Mouse (Mus musculus): ENCODE data around the gene Rad51b.

Gene Rad51b

DNA sequence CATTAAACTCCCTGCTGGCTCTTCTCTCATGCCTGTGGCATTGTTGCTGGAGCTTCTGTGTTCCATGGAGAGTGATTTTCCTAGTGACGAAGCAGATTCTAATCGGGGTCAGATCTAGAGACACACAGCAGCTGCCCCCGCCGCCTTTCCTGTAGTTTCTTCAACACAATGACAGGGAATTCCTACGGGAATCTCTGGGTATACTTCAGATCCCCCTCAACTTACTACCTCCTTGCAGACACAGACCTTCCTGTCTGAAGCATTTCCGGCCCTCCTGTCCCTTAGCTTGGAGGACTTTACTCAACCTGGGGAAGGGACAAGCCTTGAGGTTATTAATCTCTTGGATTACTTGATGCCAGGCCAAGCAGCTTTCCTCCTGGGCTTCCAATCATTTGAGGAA lies 499.2 kb downstream of the Rad51b start:
- DNase-seq (ENCODE audit: extremely low read depth, low read depth) = no peak

DNA sequence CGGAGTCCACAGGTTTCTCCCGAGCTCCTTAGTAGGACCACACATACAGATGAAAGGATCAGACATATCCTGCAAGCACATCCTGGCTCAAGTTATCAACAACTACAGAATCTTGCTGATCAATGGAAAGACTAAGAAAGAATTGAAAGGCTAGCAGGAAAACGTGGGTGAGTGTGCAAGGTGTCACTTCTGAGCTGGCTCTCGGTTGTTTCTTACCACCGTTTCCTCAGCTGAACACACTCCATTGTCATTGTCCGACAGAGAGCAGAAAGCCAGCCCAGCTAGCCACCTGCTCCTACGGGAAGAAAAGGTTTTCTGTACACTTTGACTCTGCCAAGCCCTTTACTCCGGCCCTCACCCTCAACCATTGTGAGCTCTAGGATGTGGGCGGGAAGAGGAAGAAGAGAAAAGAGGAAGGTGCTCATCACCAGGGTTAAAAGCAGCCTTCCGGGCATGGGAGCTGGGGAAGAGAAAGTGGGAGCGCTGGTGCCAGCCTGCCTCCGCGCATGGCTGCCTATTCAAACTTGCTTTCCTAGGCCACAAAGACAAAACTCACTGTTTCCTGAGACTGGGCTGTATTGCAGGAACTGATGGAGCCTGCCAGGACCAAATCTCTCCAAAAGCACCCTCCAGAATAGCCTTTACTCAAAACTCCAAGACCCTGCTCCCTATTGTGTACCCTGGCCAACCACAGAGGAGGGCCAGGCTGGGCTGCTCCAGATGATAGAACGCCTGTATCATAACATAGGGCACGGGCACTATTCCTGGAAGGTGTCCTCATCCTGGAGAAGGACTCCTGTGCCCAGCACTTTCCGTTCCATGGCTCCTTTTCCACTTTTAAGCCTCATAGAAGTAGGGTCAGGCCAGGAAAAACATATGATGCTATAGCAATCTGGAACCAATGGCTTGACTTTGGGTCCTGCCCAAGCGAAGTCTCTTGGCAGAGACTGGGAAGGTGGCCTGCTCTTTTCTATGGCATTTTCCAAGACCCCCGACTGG lies 500.0 kb downstream of the Rad51b start:
- DNase-seq (ENCODE audit: extremely low read depth, low read depth) = no peak

DNA sequence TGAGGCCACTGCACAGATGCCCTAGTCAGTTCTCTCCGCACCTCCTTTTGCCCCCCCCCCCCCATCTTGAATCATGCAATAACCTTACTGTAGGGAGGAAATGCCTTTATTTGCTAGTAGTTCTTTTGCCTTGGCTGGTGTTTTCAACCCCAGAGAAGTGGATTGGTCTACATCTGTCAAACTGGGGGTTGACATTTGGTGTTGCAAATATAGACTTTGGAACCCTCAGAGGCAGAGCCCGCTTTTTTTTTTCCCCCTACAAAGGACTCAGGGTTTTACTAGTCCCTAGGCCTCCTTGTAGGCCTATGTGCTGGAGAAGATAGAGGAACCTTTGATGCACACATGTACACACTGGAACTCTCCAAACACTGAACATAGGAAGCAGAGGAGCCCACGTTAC lies 501.4 kb downstream of the Rad51b start:
- DNase-seq (ENCODE audit: extremely low read depth, low read depth) = no peak

DNA sequence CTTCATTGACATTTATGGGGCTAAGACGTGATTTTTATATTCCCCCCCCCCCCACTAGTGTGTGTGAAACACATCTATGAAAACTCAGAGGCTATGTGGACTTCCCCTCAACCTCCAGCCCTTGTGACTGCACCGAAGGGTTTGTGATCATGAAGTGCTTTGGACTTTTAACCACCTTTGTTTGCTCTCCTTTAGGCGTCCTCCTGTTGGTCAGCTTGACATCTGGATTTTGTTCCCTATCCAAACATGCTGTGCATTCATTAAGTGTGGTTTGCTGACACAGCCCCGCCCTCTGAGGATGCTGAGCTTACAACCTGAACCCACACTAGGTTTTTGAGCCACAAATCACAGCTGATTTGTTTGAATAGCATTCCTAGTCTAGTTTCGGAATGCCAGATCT lies 502.3 kb downstream of the Rad51b start:
- DNase-seq (ENCODE audit: extremely low read depth, low read depth) = no peak

DNA sequence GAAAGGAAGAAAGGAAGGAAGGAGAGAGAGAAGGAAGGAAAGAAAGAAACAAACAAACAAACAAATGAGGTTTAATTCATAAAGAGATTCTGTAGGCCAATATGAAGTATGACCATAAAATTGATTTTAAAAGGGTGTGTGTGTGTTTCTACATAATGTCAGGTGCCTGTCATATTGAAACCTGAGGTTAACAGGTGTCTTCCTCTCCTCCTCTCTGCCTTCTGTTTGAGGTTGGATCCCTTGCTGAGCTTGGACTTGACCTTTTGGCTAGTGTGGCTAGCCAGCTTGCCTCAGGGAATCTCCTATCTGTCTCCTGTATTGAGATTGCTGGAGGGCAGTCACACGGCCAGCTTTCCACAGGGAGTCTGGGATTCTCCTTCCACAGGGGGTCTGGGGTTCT lies 506.6 kb downstream of the Rad51b start:
- DNase-seq (ENCODE audit: extremely low read depth, low read depth) = no peak

DNA sequence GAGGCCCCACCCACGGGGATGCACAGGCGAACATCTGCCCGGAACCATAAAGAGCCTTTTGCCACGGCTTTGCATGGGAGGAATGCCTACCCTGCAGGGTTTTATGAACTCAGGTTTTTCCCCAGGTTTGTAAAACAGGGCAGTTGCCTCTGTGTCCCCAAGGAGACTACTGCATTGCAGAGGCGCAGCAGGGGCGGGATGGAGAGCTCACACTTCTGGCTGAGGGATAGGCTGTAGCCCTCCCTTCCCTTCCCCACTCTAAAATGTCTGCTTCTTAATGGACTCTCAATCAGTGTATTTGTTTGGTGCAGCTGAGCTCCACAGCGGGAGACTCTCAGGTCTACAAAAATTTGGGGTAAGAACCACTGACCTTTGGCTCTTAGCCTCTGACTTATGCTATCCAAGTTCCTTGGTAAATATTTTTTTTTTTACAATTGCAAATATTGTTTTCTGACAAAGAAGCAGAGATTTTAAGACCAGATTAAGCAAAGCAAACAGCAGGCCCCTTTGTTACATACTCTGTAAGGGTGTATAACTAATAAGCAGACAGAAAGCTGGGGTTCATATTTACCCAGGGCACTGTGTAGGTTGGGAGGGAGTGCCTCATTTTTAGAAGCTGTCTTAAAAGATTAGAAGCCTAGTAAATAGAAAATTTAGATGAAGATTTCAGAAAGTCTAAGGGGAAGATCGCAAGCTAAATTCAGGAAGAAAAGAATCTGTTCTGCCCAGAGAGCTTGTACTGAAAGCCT lies 507.9 kb downstream of the Rad51b start:
- no peak for DNase-seq (ENCODE audit: extremely low read depth, low read depth)

DNA sequence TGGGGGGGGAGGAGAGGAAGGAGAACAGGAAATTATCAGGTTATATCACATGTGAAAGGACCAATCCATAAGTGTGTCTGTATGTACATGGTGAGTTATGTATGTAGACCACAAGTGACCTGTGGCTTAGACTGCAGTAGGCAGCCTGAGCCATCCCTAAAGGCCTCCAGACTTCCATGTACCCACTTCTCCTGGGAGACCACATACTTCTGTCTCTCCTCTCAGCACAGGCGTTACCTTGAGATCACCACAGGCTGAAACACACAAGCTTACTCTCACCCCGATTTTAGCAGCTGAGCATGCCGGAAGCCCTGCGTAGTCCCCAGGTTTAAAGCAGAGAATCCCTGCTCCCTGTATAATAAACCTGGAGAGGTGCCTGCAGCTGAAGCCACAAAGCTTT lies 509.9 kb downstream of the Rad51b start:
- no peak for DNase-seq (ENCODE audit: extremely low read depth, low read depth)

DNA sequence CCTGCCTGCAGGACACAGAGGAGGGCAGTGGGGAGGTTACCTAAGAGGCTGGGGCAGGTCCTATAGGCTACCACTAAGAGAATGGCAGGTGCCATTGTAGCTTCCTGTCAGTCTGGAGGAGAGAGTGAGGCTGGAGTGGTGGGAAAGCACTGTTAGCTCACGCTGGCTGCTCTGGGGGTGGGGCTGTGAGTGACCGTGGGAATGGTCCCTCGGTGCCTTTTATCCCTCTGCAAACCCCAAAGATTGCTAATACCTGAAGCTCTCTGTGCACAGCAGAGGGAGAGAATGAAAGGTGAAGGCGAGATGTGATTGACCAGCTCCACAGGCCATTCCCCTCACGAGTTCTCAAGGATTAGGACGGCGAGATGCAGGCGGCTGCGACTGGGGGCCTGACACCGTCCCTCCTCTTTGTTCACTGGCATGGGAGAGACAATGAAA lies 510.3 kb downstream of the Rad51b start:
- no peak for DNase-seq (ENCODE audit: extremely low read depth, low read depth)

DNA sequence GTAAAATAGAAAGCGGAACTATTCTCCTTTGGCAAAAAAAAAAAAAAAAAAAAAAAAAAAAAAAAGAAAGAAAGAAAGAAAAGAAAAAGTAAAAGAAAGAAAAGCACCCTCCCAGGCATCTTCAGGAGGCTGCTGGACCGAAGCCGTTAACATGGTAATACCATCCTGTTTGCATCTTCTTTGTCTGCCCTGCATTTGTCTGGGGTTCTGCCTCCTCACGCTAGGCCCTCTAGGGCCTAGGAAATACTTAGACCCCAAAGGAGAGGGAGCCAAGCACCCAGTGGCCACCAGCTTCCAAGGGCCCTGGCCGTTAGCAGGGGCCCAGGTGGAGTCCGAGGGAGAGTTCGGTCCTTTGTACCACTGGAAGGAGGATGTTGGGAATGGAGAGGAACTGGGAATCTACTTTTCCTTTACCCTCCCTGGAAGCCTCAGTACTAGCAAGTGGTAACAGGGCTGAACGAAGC lies 510.9 kb downstream of the Rad51b start:
- DNase-seq (ENCODE audit: extremely low read depth, low read depth) = no peak

DNA sequence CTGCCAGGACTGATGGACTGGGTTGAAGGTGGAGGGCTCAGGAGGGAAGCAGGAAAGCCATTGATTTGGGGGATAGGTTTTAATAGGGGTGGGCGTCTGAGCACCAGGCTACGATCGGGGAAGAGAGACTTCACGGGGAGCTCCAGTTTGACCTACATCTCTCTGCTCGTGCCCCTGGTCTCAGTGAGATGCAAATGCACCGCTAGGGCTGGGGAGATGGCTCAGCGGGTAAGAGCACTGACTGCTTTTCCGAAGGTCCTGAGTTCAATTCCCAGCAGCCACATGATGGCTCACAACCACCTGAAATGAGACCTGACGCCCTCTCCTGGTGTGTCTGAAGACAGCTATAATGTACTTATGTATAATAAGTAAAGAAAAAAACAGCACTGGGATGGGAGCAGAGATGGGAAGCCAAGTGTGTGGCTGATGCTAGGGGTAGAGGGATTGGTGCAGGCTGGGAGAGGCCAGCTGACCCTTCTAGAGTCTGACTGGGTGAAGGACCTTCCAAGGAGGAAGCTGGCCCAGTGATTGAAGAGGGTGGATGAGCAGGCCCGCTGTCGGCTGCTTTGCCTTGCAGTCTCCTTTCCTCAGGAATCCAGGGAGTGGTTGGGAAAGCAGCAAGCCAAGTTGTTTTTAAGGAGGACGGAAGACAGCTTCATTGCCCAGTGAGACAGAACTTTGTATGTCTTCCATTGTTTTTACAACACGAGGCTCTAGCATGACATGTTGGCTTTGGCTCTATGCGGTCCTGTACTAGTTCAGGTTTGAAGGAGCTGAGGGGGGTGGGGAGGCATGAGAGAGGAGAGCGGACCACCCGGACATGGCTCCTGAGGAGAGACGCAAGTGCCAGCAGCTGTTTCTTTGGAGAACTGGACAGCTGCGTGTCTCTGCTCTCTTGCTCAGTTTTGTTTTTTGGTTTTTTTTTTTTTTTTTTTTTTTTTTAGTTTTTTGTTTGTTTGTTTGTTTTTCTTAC lies 511.6 kb downstream of the Rad51b start:
- no peak for DNase-seq (ENCODE audit: extremely low read depth, low read depth)

DNA sequence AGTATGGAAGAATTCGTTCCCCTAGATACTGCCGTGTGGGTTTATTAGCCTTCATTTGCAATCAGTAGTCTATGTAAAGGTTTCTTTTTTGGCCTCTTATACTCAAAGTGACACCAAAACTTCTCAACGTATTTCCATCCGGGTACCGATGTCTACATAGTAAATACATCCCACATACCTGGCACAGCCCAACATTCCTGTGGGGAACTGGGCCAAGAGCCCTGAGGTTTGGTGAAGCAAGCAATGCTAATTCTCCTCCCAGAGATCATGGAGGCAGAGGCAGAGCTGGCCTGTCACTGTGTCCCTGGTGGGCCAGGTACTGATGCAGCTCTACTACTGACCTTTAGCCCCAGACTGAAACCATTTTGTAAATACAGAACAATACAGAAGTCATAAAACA lies 512.4 kb downstream of the Rad51b start:
- DNase-seq (ENCODE audit: extremely low read depth, low read depth) = no peak

DNA sequence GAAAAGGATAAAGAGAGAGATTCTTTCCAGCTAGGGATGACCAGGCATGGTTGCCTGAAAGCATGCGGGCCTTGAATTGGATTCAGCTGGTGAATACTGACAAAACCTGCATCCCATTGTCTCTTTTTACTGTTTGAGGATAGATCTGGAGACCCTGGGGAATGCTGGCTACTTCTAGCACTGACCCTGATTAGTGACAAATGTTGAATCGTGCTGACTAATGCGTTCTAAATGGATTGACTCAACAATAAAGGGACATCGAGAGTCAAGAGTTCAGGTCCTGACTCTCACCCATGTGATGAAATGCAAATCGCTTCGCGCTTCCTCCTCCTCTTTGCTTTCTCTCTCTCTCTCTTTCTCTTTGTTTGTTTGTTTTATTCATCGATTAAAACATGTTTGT lies 515.3 kb downstream of the Rad51b start:
- no peak for DNase-seq (ENCODE audit: extremely low read depth, low read depth)

DNA sequence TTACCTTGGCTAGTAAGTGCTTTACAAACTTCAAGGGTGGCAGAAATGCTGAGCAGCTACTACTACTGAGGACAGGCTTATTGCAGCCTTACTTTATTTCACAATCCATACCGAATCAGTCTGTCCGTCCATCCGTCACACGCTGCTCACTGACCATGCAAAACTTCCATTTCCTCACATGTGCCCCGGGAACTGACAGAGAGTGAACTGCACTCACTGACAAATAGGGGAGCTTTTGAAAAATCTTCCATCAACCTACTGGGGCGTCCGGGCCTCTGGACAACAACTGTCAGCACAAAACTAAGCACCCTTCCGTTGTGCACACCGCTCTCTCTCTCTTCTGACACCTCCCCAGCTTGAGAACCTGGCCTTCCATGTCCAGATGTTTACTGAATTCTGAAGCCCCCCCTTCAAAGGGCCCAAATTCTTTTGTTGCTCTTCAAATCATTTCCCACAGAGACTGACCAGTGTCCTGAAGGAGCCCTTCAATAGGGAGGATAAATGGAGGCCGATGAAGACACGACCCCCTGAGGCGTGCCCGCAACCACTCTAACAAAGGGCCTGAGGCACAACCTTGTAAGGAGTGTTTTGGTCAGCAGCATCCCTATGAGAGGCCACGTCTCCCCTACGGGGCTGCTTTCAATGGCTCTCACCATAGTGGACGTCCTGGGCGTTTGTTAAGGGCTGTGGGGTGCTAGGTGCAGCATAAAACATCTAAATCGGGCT lies 515.9 kb downstream of the Rad51b start:
- DNase-seq (ENCODE audit: extremely low read depth, low read depth) = no peak

DNA sequence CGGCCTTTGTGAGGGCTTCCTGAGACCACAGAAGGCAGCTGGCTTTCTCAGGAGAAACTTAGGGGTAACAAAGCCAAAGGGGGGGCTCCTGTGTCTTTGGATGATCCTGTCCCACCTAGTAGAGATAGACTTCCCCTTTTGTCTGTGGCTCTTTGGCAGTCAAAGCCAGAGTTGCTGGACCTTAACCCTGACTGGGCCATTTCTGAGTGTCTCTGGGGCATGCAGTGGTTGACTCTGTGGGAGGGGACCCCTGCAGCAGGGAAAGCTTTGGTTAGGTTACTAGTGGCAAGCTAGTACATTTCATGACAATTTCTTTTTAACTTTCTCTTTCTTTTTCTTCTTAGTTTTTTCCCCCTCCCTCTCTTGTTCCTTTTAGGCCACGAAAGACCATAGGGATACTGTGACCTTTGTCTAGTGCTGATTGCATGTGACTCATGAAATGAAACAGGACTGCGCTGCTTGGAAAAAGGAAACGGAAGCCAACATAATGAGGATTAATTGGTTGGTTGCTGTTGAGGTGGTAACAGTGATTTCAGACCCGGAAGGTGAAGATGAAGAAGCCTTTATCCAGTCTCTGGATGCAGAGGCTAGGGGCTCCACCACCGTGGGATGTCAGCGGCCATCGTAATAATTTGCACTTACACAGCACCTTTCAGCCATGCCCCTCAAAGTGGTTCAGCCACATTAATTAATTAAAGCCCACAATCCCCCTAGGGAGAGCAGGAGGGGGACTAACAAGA lies 516.7 kb downstream of the Rad51b start:
- DNase-seq (ENCODE audit: extremely low read depth, low read depth) = no peak

DNA sequence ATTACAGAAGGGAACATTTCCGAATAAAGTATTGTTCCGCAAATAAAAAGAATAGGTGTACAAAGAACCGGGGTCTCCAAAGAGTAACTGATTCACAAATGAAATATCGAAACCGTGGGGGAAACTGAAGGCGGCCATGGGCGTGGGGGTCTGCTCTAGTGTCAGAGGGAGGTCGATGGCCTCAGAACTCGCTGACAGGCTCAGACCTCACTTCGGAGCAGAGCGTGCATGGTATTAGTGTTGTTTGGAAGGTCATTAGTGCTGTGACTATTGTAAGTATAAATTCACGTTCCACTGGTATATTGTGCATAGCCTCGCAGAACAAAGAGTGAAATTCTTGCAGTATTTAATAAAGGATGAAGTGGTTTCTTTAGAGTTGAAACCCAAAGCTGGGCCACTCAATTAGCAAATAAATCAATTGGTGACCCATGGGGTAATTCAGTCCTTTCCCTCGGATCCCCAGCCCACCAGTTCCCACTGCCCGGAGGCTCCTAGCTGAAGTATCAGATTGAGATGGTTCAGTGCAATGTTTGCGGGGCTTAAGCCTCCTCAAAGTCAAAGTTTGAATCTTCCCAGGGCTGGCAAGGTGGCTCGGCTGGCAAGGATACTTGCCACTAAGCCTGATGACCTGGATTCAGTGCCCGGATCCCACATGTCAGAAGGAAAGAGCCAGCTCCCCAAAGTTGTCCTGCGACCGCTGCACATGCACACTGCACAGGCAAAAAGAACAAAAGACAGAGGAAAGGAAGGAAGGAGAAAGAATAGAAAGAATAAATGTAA lies 517.4 kb downstream of the Rad51b start:
- no peak for DNase-seq (ENCODE audit: extremely low read depth, low read depth)

DNA sequence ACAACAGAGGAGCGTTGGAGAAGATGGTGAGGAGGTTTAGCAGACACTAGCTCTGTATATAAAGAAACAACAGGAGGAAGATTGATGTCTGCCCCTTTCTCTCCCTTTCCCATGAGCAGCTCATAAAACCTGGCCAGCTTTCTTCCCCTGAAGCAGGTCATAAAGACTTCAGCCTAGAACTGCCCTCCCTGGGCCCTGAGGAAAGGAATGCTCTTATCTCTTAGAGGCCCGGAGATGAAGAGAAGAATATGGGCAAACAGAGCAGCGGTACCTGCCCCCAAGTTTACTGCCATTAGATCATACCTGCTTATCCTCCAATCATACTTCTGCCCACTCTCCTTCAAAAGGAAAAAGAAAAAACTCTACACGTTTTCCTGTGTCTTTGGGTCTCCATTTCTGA lies 519.2 kb downstream of the Rad51b start:
- no peak for DNase-seq (ENCODE audit: extremely low read depth, low read depth)

DNA sequence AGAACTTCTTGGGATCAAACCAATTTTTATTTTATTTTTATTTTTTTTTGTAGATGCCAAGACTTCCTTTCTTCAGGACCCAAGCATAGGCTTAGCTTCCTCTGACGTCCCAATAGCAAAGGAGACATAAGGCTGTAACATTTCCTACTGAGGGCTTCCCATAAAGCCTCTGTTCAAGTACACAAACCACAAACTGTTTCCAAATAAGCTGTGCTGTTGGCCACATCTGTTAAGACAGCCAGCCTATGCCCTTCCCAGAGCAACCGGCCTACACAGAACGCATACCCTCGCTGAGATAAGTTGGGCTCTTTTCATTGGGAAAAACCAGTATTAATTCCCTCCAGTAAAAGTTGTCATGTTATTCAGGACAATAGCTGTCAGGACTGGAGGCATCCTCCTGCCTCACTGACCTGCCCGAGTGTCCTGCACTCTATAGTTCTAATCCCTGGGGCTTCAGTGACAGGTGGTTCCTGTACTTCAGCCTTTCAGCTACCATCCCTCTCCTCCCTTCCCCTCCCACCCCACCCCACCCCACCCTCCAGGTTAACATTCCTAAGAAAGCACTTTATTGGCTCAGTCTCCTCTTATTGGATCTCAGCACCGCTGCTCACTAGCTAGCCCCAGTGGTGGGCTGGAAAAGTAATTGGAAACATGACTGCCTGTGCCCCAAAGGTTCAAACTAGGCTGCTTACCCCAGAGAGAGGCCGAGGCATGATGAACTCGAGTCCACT lies 523.3 kb downstream of the Rad51b start:
- DNase-seq (ENCODE audit: extremely low read depth, low read depth) = no peak

DNA sequence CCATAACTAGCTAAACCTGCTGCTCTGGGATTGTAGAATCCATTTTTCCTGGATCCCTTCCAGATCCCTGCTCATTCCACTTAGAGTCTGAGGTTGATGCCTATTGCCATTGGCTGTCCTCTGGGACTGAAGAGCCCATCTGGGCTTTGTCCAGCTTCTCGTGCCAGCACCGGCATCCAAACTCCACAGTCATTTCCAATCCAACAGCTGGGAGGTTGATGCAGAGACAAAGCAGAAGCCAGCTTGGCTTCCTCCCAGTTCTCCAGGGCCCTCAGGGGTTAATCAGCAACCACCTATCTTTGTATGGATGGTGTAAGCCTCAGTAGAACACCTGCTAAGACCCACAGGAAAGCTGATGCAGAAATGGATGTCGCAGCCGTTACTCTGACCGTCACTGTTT lies 524.8 kb downstream of the Rad51b start:
- no peak for DNase-seq (ENCODE audit: extremely low read depth, low read depth)

Measured in MEL-GATA-1-ER (cell line).